Mouse (Mus musculus) 416B (cell line): ENCODE results near the gene Rgs12.
A peak's percentile ranks its signal among the peaks of the same experiment; 100 is the strongest.

Source experiments
- DNase-seq: peaks from one replicate; pipeline ENCODE4 v3.0.0; 2011; ENCODE audit warnings: low read depth

The Rgs12 gene

GRCm38 (mm10) chr5:34981734-34982133, 32.5 kb downstream of the Rgs12 start:
- peak; percentile 44 for DNase-seq

DNA sequence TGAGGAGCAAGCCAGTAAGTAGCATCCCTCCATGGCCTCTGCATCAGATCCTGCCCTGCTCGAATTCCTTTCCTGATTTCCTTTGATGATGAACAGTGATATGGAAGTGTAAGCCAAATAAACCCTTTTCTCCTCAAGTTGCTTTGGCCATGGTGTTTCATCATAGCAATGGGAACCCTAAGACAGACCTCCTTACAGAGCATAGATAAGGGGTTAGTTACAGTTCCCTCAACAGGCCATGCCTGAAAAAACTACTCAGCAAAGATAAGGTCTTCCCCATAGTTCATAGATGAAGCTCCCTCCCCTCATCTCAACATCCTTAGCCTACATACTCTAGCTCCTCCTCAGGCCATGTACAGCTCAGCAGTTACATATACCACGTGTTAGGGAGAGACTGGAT, 35.7 kb downstream of the Rgs12 start:
- no peak for DNase-seq

DNA sequence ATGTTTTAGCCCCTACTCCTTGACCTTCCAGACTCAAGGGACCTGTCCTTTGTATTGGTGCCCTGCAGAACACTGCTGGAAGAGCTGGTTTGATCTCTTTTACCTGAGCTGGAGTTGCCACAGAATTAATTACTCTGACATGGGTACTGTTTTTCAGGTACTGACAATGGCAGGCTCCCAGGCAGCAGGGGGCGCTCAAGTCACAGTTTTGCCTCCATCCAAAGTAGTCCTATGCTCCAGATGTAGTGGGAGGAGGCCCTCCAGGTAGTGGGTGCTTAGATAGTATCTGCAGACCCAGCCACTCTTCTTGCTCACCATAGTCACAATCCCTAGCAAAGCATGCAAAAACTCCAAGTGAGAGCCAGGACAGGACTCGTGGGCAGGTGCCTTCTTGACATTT, 36.6 kb downstream of the Rgs12 start:
- DNase-seq, result peak; percentile 68

DNA sequence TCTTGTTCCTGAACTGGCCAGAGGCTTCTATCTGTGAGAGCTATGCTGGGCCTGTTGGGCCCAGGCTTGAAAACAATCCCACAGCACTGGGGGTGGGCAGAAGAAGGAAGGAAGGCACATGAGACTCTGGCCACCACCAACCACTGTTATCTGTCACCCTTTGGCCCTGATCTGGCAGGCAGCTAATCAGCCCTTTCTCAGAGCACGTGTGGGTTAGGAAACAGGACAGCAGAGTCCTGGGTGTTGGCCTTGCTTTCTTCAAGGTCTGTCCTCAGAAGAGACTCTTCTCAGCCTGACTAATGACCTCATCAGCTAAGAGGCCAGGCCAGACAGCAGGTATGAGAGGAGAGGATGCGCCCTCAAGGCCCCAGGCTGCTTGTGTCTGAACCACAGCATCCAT, 38.2 kb downstream of the Rgs12 start:
- DNase-seq, result peak; percentile 87

DNA sequence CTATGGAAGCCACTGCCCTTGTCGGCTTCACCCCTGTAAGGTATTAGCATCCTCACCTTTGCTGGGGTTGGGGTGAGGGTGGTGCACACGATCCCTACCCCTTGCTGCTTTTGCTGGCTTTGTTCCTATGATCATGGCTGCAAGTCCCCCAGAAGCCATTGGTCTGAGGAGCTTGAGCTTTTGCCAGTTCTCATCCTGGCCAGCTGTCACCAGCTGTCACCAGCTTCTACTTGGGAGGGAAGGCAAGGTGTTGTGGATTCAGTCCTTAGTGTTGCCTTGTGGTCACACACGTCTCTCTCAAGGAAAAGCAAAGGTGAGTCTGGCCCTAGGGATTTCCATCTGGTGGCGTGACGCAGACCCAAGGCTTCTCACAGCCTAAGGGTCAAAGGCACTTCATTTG, 39.4 kb downstream of the Rgs12 start:
- DNase-seq, result no peak

GRCm38 (mm10) chr5:34989321-34989772, 40.1 kb downstream of the Rgs12 start:
- peak; percentile 28 for DNase-seq

DNA sequence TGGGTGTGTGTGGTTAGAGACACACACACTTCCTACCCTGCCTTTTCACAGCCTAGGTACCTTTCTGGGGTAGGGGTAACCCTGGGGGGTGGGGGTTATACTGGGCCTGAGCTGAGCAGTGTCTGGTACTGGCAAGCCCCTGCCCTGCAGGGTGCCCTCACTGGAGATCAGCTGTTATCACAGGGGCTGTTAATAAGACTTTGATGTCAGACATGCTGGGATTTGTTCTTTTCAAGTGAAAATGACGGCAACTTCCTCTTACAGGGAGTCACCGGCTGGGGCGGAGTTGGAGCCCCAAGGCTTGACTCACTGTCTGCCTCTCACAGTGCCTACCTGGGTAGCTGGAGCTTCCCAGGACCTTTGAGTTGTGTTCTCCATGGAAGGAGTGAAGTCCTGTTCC, 49.5 kb downstream of the Rgs12 start:
- DNase-seq, result peak; percentile 19

DNA sequence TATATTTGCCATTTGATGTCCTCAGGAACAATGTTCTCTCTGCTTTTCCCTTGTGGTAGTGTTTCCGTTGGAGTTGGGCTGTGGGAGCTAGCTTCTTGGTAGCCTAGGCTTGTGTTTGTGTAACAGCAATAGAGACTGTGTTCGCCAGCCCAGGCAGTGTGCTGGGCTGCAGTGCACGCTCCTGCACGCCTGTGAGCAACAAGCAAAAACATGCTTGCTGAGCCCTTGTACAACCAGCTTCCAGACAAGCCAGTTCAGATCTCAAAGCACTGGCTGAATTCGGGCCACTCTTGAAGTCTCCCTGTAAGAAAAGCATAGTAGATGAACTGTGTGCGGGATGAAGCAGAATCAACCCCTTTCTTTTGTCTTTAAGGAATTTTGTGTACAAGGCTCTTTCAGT, 50.0 kb downstream of the Rgs12 start:
- no peak for DNase-seq

GRCm38 (mm10) chr5:35000323-35000722, 51.1 kb downstream of the Rgs12 start:
- no peak for DNase-seq

DNA sequence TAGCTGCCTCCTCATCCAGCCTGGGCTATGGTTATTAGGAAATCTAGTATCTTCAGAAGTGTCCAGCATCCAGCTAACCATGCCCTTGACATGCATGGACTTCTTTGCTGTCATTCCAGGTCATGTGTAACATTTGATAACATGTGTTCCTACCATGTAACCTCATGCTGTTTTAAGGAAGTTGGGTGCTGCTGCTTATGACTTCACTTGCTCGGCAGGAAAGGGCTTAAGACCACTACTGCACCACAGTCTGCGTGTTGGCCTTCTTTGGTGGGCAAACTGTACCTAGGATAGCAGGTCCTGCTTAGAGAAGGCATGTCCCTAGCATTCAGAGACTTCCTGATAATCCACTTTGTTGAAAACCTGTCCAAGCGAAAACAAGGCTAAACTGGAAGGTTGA, 51.9 kb downstream of the Rgs12 start:
- no peak for DNase-seq

GRCm38 (mm10) chr5:35003611-35004162, 54.4 kb downstream of the Rgs12 start:
- no peak for DNase-seq

DNA sequence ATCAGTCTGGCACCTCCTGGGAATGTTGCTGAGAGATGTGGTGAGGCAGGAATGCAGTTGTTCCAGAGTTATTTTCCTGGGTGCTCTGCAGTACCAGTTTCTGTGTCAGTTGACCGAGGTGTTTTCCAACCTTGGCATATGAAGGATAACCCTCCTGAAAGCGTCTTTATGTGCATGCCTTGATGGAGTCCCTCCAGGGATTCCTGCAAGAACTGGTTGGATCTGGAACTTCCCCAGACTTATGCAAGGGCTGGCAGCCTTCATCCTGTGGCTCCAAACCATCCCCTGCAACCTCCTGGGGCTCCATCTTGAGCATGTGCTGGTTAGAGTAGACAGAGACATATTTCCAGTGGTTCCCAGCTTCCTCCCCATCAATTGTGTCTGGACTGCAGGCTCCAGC, 55.5 kb downstream of the Rgs12 start:
- no peak for DNase-seq

DNA sequence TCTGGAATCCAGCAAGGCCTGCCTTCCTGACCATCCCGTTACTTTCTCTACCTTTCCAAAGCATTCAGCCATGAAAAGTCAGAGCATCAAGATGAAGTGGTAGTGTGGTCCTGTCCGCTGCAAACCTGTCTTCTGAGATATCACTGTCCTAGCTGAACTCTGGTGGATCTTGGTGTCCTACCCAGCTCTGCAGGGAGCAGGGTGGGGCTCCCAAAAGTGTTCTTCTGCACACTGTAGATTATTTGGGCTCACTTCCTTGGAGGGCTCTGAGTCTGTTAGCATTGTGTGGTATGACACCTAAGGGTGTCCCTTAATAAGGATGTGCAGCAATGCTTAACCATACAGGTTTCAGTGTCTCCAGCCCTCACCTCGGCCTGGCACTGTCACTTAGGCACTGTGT, 56.4 kb downstream of the Rgs12 start:
- no peak for DNase-seq

DNA sequence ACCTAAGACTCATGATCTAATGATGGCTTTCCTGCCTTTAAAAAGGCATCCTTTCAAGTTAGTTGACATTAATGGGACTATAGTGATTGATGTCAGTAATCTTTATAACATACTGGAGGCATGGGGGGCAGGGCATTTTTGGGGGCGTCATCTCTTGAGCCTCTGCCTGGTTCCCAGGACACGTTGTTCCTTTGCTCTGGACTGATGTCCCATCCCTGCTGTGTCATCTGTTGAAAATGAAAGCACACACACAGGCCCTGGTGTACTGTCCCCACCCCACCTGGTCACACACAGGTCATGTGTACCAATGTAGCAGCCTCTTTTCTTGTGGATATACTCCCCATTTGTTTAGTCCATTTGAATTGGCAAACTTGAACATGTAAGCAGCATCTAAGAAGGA, 57.4 kb downstream of the Rgs12 start:
- no peak for DNase-seq

DNA sequence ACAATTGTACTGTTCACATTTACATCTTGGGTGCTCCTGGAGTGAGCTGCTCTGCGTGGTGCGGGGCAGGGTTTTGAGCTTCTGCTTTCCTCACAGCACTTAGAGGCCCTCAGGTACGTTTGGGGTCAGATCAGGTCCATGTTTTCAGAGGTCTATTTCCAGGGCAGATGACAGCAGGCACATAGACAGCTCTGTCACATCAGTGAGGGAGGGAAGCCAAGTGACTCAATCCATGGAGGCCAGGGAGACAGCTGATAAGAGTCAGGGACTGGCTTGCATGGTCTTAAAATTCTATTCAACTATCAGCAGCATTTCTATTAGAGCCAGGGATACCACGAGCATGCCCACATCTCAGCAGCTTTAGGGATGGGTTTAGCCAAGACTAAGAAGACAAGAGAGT, 59.9 kb downstream of the Rgs12 start:
- DNase-seq, result no peak

GRCm38 (mm10) chr5:35010656-35011055, 61.4 kb downstream of the Rgs12 start:
- DNase-seq, result no peak

GRCm38 (mm10) chr5:35011156-35011923, 62.1 kb downstream of the Rgs12 start:
- no peak for DNase-seq

DNA sequence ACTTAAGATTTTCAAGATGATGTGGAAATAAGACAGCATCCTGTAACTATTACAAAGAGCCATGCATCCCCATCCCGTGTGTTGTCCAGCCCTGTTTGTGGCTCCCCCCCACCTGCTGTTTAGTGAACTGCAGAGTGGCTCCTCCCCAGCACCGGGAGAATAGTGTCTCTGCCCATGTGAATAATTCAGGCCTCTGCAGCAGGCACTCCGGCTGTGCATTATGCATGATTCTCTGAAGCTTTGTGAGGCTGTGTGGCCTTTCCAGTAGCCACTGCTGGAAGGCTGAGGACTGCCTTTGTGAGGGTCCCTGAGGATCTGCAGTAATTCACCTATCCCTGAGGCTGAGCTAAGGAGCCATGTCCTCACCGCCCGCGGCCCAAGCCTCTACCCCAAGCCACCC, 64.8 kb downstream of the Rgs12 start:
- DNase-seq, result no peak

GRCm38 (mm10) chr5:35019673-35020300, 70.5 kb downstream of the Rgs12 start:
- no peak for DNase-seq

DNA sequence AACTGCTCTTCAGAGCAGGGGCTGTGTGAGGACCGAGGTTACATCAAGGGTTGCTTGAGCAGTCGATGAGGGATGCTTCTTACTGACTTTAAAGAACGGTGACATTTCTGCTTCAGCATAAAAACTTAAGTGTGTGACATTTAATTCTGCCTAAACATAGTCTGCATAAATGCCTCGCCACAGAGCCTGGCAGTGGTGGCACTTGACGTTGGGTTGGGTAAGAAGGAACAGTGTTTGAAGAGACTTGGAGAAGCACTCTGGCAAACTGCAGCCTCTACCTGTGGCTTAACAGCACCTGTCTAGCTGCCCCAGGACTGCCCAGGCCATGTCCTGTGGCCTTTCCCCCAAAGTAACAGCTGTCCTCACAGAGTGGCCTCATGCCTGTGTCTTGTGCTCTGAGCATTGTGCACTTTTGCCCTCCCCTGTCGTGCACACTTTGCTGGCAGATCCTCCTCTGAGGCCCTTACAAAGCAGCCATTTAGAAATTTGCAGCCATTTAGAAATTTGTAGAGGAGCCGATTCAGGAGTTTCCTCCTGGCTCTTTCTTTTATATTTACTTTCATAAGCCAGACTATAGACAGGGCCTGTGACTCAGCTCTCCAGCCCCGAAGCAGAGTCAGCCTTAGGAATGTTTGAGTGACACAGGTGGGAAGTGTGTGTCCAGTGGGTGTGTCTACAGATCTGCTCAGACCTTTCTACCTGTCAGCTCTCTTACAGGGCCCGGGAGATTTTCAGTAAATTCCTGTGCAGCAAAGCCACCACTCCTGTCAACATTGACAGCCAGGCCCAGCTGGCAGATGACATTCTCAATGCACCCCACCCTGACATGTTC, 71.4 kb downstream of the Rgs12 start:
- DNase-seq, result no peak

- peak; percentile 46 for DNase-seq
These were observed 75.7 kb downstream of the Rgs12 start for GRCm38 (mm10) chr5:35024975-35025374.

DNA sequence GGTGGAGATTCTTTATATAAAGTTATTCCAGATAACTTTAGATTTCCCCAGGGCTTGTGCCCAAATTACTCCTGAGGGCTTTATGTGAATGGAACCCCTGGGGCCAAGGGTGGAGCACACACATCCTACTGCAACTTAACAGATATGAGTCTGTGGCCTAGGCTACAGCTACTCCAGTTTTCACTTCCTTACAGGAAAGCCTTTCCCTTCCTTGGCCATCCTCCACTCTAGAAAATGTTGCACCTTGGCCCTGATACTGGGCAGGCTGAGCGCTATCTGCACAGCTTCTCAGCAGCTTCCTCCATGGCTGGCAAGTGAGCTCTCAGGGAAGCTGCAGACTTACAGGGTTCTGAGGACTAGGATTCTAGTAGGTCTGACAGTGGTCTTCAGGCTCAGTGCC, 80.1 kb downstream of the Rgs12 start:
- no peak for DNase-seq

DNA sequence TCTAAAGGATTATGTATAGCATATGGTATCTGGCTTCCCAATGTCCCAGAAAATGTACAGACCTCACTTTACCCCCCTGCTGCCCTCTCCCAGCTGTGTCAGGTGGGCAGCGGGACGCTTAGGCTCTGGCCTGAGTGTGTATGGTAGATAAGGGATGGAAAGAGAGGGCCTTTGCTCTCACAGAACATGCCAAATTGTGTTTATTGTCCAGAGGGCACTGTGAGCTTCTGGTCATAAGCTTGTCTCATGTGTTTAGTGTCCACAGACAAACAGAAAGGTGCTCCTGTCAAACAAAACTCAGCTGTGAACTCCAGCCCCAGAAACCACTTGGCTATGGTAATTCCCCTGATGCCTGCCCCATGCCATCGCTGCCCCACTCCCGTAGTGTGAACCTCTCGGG, 80.5 kb downstream of the Rgs12 start:
- no peak for DNase-seq
